Mouse (Mus musculus) stomach, postnatal 0 days (tissue): ENCODE data around the gene Cd72. TPM values are rescaled to one million over a fixed set of nuclear protein-coding genes. Genes with fewer than 3 reads are reported as not detected.

ENCODE experiments used
- ATAC-seq: fragments of 200-750 bp; cut with Nextera tagmentation; 2 replicates; pipeline ENCODE4 v1.8.0; 2017; ENCODE audit not compliant: low FRiP score, low TSS enrichment
- DNase-seq: peaks from one replicate; pipeline ENCODE4 v3.0.0-alpha.2; 2016; ENCODE audit warnings: low spot score
- H3K27ac ChIP-seq: fragments of 300-500 bp; sonication (generic); replicated peaks from 2 replicates; pipeline ENCODE4 v1.5.1; 2014; ENCODE audit warnings: mild to moderate bottlenecking, control low read depth
- H3K27me3 ChIP-seq: fragments of 300-500 bp; sonication (generic); 2 replicates; pipeline ENCODE4 v1.6.1; 2014; ENCODE audit warnings: low read length; ENCODE audit not compliant: control insufficient read depth, insufficient read depth
- H3K36me3 ChIP-seq: fragments of 300-500 bp; sonication (generic); 2 replicates; pipeline ENCODE4 v1.6.1; 2014; ENCODE audit warnings: low read length, mixed read lengths; ENCODE audit not compliant: control insufficient read depth, insufficient read depth
- H3K4me1 ChIP-seq: fragments of 300-500 bp; sonication (generic); replicated peaks from 2 replicates; pipeline ENCODE4 v1.6.1; 2014; ENCODE audit warnings: antibody characterized with exemption; ENCODE audit not compliant: control insufficient read depth, insufficient read depth
- H3K4me2 ChIP-seq: fragments of 300-500 bp; sonication (generic); replicated peaks from 2 replicates; pipeline ENCODE4 v1.6.1; 2014; ENCODE audit warnings: low read depth, mild to moderate bottlenecking, control low read depth, moderate library complexity
- H3K4me3 ChIP-seq: fragments of 300-500 bp; sonication (generic); 2 replicates; pipeline ENCODE4 v1.5.1; 2014; ENCODE audit warnings: low read depth, low read length, control low read depth
- H3K9ac ChIP-seq: fragments of 300-500 bp; sonication (generic); 2 replicates; pipeline ENCODE4 v1.6.1; 2014; ENCODE audit warnings: mild to moderate bottlenecking, low read length, control low read depth, mixed read lengths
- H3K9me3 ChIP-seq: fragments of 300-500 bp; sonication (generic); 2 replicates; pipeline ENCODE4 v1.6.1; 2016; ENCODE audit warnings: low read length; ENCODE audit not compliant: control insufficient read depth
- CTCF ChIP-seq: IDR thresholded peaks from 2 replicates; pipeline ENCODE4 v1.5.1; 2016; ENCODE audit warnings: antibody characterized with exemption, low read depth, mild to moderate bottlenecking, moderate library complexity
- EP300 ChIP-seq: optimal IDR thresholded peaks from 2 replicates; pipeline ENCODE3; 2016; ENCODE audit warnings: antibody characterized with exemption
- WGBS: fragments of 180-500 bp; shearing (Covaris S2); extraction: QIAGEN DNeasy Blood & Tissue Kit; methylation state at CpG from one replicate; pipeline ENCODE4 v1.1.7; 2014; 5-methylcytosine and 5-hydroxymethylcytosine counted together
- polyA plus RNA-seq: library from polyadenylated mRNA; unstranded; fragments of >200 nt; fragmentation: Nextera tagmentation; extraction: Ambion mirVana; gene quantifications from 2 replicates; pipeline ENCODE4 v1.2.1, GENCODE M21; 2015

Cd72 gene
- polyA plus RNA-seq, 1 experiment from 2014 or later, result 2.8 TPM

DNA sequence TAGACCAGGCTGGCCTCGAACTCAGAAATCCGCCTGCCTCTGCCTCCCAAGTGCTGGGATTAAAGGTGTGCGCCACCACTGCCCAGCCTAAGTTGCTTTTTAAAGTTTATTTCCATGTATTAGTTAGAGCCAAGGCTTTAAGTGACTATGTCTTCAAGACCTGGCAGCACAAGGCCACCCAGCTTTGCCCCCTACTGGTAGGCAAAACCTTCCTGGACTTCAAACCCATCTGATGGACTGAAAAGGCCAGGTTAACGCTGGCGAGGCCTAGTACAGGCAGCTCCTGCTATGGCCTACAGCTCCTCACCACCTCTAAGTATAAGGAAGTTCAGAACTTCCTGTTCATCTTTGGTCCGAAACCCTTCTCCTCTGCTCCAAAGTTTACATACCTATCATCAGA lies 22.2 kb upstream of the Cd72 start:
- peak; percentile 59 for TF ChIP-seq CTCF
- TF ChIP-seq EP300, result no peak
- Histone ChIP-seq H3K4me3 (no peak overlapping the region), H3K36me3 (no peaks in the 10 kb centered on the region), H3K4me1 (no peaks in the 10 kb centered on the region), H3K4me2 (no peak overlapping the region), H3K27me3 (no peaks in the 10 kb centered on the region), H3K9ac (no peak overlapping the region), H3K9me3 (no peaks in the 10 kb centered on the region), H3K27ac (no peak overlapping the region)
- no peak for DNase-seq
- no peak for ATAC-seq
- WGBS, result 76% methylated on average over 5 of the region's 6 CpGs

DNA sequence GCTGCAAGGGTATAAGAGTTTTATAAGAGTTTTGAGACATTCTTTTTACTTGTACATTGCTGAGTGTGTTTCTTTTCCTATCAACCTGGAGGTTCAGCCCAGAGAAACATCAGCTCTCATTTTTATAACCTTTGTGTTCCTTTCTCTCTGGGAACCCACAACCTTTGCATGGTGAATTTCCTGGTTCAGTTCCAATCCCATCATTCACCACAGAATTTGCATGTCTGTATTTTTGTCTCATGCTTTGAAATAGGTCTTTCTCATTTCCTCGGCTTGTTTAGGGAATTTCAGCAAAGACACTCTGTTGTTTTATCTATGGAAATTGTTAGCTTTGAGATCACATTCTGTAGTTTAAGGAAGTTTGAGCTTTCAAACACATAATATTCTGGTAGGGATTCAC lies 19.2 kb upstream of the Cd72 start:
- ATAC-seq (no peak), DNase-seq (no peak)
- Histone ChIP-seq H3K9me3 (no peaks in the 10 kb centered on the region), H3K4me3 (no peak overlapping the region), H3K4me2 (no peak overlapping the region), H3K27me3 (no peaks in the 10 kb centered on the region), H3K27ac (no peak overlapping the region), H3K4me1 (no peaks in the 10 kb centered on the region), H3K9ac (no peak overlapping the region), H3K36me3 (no peaks in the 10 kb centered on the region)
- TF ChIP-seq EP300 (no peak), CTCF (no peak)
- 69% methylated on average over 1 of the region's 1 CpGs for WGBS

DNA sequence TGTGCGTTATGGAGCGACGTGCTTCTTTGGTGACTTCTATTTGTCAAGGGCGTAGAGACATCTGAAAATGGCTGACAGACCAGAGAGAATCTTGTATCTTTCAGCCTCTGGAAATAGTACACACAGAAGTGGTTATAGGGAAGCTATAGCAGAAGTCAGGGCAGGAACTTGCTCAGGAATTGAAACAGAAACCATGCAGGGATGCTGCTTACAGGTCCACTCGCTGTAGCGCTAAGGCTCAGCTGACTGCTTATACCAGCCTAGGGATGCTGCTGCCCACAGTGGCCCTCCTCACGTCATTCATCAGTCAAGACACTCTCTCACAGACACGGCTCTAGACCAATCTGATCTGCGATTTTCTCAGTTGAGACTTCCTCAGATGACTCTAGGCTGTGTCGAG lies 15.9 kb upstream of the Cd72 start:
- WGBS, result 91% methylated on average over 10 of the region's 10 CpGs
- DNase-seq, result no peak
- ATAC-seq, result no peak
- Histone ChIP-seq H3K4me1 (no peaks in the 10 kb centered on the region), H3K27me3 (no peaks in the 10 kb centered on the region), H3K9me3 (no peaks in the 10 kb centered on the region), H3K4me3 (no peak overlapping the region), H3K36me3 (no peaks in the 10 kb centered on the region), H3K27ac (no peak overlapping the region), H3K4me2 (no peak overlapping the region), H3K9ac (no peak overlapping the region)
- TF ChIP-seq EP300, result no peak
- no peak for TF ChIP-seq CTCF

DNA sequence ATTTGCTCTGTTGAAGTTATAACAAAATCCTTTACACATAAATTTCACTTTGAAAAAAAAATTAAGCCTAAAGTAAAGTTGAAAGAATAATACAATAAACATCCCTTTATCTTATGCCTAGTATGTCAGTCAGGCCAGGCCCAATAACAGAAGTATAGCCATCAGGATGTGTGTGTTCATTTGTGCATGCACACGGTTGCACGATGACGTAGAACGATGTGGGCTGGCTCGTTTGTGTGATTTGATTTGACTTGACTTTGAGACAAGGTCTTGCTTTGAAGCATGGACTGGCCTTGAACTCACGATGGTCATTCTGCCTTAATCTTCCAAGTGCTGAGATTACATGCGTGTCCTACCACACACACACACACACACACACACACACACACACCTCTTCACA lies 12.4 kb upstream of the Cd72 start:
- ATAC-seq (no peak), DNase-seq (no peak)
- Histone ChIP-seq H3K4me1 (no peaks in the 10 kb centered on the region), H3K27ac (no peak overlapping the region), H3K9me3 (no peaks in the 10 kb centered on the region), H3K4me2 (no peak overlapping the region), H3K9ac (no peak overlapping the region), H3K4me3 (no peak overlapping the region), H3K36me3 (no peaks in the 10 kb centered on the region), H3K27me3 (no peaks in the 10 kb centered on the region)
- TF ChIP-seq CTCF (no peak), EP300 (no peak)
- WGBS, result 86% methylated on average over 7 of the region's 7 CpGs

DNA sequence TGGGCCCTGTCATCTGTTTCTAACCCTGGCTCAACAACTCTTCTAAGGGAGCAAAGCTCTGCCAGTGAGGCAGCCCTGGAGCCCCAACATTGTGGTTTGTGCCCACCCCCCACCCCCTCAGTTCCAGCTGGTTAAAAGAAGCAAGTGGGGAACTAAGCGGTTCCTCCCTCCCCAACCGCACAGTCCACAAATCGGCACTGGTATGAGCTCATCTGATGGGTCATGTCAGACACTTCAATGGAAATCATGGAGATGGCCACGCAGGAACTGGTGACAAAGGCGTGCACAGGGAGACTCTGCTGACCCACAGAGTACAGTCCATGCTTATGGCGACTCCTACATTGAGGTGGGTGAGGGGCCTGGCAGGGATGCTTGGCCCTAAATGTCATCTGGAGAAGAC lies 11.5 kb upstream of the Cd72 start:
- no peak overlapping the region for H3K4me3 ChIP-seq
- WGBS, result 75% methylated on average over 6 of the region's 6 CpGs
- TF ChIP-seq CTCF (no peak), EP300 (no peak)

DNA sequence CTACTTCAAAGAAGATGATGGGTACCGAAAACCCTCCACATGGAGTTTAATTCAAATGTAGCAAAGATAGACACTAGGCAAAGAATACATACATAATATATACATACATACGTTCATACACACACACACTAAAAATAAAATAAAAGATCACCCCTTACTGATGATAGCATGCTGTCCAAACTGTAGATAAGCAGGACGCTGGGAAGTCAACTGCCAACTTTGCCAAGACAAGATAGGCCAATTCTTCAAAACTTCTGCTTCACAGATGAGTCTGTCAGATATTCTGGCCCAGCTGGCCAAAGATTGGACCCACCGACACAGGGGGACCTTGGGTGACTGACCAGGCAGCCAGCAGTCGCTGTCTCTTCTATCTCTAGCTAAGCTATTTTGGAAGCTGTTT lies 8.7 kb upstream of the Cd72 start:
- no peaks in the 10 kb centered on the region for H3K27me3 ChIP-seq
- no peaks in the 10 kb centered on the region for H3K4me1 ChIP-seq
- 87% methylated on average over 5 of the region's 5 CpGs for WGBS
- no peak overlapping the region for H3K9ac ChIP-seq
- no peaks in the 10 kb centered on the region for H3K36me3 ChIP-seq
- ATAC-seq, result no peak
- TF ChIP-seq CTCF, result no peak
- no peak for TF ChIP-seq EP300
- no peaks in the 10 kb centered on the region for H3K9me3 ChIP-seq
- no peak overlapping the region for H3K4me3 ChIP-seq
- no peak overlapping the region for H3K4me2 ChIP-seq
- no peak for DNase-seq
- H3K27ac ChIP-seq, result no peak overlapping the region

More for the DNA sequence above, 11.5 kb upstream of the Cd72 start:
- H3K9me3 ChIP-seq, result no peaks in the 10 kb centered on the region
- H3K27me3 ChIP-seq, result no peaks in the 10 kb centered on the region
- DNase-seq (no peak), ATAC-seq (no peak)
- no peak overlapping the region for H3K4me2 ChIP-seq
- H3K9ac ChIP-seq, result no peak overlapping the region
- no peaks in the 10 kb centered on the region for H3K36me3 ChIP-seq
- no peaks in the 10 kb centered on the region for H3K4me1 ChIP-seq
- H3K27ac ChIP-seq, result no peak overlapping the region

DNA sequence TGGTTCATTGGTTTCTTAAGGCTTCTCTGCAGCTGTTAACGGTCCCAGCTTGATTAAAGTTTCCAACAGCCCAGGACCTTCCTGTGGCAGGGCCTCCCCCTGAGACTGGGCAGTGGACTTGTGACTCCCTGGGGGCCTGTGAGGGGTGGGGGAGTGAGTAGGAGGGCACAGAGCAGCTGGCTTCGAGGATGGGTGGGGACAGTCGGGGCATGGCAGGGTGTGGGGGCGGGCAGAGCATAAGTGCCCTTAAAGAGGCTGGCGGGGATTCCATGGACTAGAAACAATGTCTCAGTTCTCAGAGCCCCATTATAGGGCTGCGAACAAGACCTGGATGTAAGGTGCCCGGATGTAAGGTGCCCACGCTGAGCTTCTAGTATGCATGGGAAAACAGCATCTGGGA lies 2.7 kb upstream of the Cd72 start:
- DNase-seq (no peak), ATAC-seq (no peak)
- Histone ChIP-seq H3K9ac (no peak overlapping the region), H3K4me3 (no peak overlapping the region), H3K27ac (no peak overlapping the region), H3K36me3 (no peaks in the 10 kb centered on the region), H3K4me1 (peaks cover 3% of the 10 kb centered on the region), H3K27me3 (no peaks in the 10 kb centered on the region), H3K9me3 (no peaks in the 10 kb centered on the region), H3K4me2 (no peak overlapping the region)
- TF ChIP-seq EP300, result no peak
- TF ChIP-seq CTCF, result no peak
- 18% methylated on average over 8 of the region's 8 CpGs for WGBS
